Mouse (Mus musculus) B cell, adult 62 days (primary cell): ENCODE measurements around the gene Tpbgl. TPM values are rescaled to one million over a fixed set of nuclear protein-coding genes. Genes with fewer than 3 reads are reported as not detected.

Experiments used
- total RNA-seq: library from RNA; stranded (reverse); gene quantifications from 4 replicates; pipeline ENCODE4 v1.2.4, GENCODE M21; 2023

Gene Tpbgl
- total RNA-seq = 0.20 to 0.30 TPM in 2 of 4 replicates, not detected in the others

GRCm38 (mm10) chr7:99626376-99627270 lies at the start of gene Tpbgl:
Gene Tpbgl, minus strand, starts transcription at chr7:99627103.

Other genes starting within 250 kb of the Tpbgl start
- 1.5 to 5.9 TPM (median 3.7 TPM) in 4 replicates for gene Gdpd5, start 245.7 kb downstream of the Tpbgl start, total RNA-seq
- gene Klhl35, start 161.1 kb downstream of the Tpbgl start, total RNA-seq = 1.1 to 1.4 TPM (median 1.1 TPM) in 3 of 4 replicates, not detected in the other
- 1,081 to 1,218 TPM (median 1,176 TPM) in 4 replicates for gene Rps3, start 143.4 kb downstream of the Tpbgl start, total RNA-seq
- gene Arrb1, start 91.6 kb downstream of the Tpbgl start, total RNA-seq = 43.4 to 60.5 TPM (median 58.6 TPM) in 4 replicates
- 0.36 to 1.6 TPM (median 0.66 TPM) in 4 replicates for gene Slco2b1, start 84.2 kb upstream of the Tpbgl start, total RNA-seq
- gene Olfr520, start 103.2 kb upstream of the Tpbgl start, total RNA-seq = not detected in 4 replicates
- not detected in 4 replicates for gene Olfr521, start 136.4 kb upstream of the Tpbgl start, total RNA-seq
- 1.5 to 3.2 TPM (median 2.4 TPM) in 4 replicates for gene Neu3, start 201.3 kb upstream of the Tpbgl start, total RNA-seq
- not detected in 4 replicates for gene Xrra1, start 232.0 kb upstream of the Tpbgl start, total RNA-seq
- 71.6 to 102 TPM (median 85.9 TPM) in 4 replicates for gene Spcs2, start 236.4 kb upstream of the Tpbgl start, total RNA-seq